Mouse (Mus musculus) bone marrow, adult 2 months (tissue): ENCODE measurements at regions not wholly inside any gene's neighbourhood (a gene's known extent, or its start where the extent isn't known, plus 50 kb on each side); places are given as distances from the start of the nearest gene placed in this dataset.

Experiments
- CTCF ChIP-seq: fragments of 200-500 bp; IDR thresholded peaks from 2 replicates; pipeline ENCODE4 v1.5.1; 2011; ENCODE audit warnings: low read length, control low read depth; ENCODE audit not compliant: control insufficient read depth, insufficient read depth
- POLR2A ChIP-seq: fragments of 200-500 bp; IDR thresholded peaks from 2 replicates; pipeline ENCODE4 v1.6.1; 2011; ENCODE audit warnings: low read depth, mild to moderate bottlenecking, control low read depth, low read length, borderline replicate concordance; ENCODE audit not compliant: control insufficient read depth

- TF ChIP-seq CTCF (no peak), POLR2A (no peak)
Measured at GRCm38 (mm10) chr1:126966394-126966793, 135.8 kb upstream of the Nckap5 start.
